ENCODE assay signal across 8 mouse cellular contexts in the genomic region with DNA sequence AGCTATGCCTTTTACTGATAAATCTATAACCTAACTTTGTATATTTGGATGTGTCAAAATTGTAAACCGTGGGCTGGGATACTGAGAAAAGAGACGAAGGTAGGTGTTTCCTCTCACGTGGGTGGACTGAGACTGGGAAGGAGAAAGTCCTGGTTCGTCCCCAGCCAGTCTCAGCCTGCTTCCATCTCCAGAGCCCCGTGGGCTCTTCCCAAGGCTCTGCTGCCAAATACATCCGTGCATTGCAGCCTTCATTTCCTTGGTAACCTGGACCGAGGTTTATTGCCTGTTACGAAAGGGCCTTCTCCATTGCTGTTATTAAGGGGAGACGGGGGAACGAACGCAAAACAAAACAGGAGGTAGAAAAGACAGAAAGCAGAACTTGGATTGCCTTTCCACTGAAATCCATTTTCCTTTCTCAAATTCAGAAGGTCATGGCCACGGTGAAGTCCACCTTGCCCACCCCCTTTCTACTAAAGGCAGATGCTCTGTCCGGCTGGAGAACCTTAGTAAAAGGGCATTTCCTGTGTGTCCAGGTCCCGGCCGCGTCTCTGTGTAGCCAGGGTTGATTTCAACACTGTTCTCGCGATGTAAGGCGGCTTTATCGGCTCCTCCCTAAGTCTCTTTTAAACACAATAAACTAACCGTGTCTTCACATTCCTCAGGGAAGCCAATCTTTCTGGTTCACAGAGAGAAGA.
DNase-seq lines count a peak whose midpoint lies in the region; ATAC-seq and TF ChIP-seq lines count a peak whose summit lies in the region.

No protein-coding gene starts in this region.

- H3K9me3 ChIP-seq in forebrain, embryonic 12.5 days = no peaks in the 10 kb centered on the region
- no peaks in the 10 kb centered on the region for H3K9me3 ChIP-seq in forebrain, embryonic 10.5 days
- H3K9me3 ChIP-seq in liver, embryonic 14.5 days (ENCODE audit: control insufficient read depth, low read length) = no peaks in the 10 kb centered on the region
- no peaks in the 10 kb centered on the region for H3K9me3 ChIP-seq in neural tube, embryonic 14.5 days (ENCODE audit: control insufficient read depth, low read length)

- 69% methylated on average over 21 of the region's 21 CpGs for WGBS in forebrain, embryonic 12.5 days
- WGBS in forebrain, embryonic 10.5 days = 77% methylated on average over 21 of the region's 21 CpGs
- 45% methylated on average over 21 of the region's 21 CpGs for WGBS in liver, embryonic 14.5 days (ENCODE audit: insufficient replicate concordance)
- 31% methylated on average over 21 of the region's 21 CpGs for whole genome bisulfite sequencing in neural tube, embryonic 14.5 days

- H3K27me3 ChIP-seq in forebrain, embryonic 12.5 days = no peaks in the 10 kb centered on the region
- H3K27me3 ChIP-seq in forebrain, embryonic 10.5 days (ENCODE audit: poor library complexity, severe bottlenecking) = no peaks in the 10 kb centered on the region
- H3K27me3 ChIP-seq in liver, embryonic 14.5 days (ENCODE audit: control insufficient read depth, insufficient read depth, low read length) = no peaks in the 10 kb centered on the region
- H3K27me3 ChIP-seq in neural tube, embryonic 14.5 days (ENCODE audit: control insufficient read depth, insufficient read depth, low read length) = no peaks in the 10 kb centered on the region

- H3K4me2 ChIP-seq in forebrain, embryonic 12.5 days = peak overlapping the region; percentile 13; the same call in 1 of the 2 replicates
- H3K4me2 ChIP-seq in liver, embryonic 14.5 days (ENCODE audit: low read depth) = peak overlapping the region; percentile 25
- peak overlapping the region; percentile 34 for H3K4me2 ChIP-seq in neural tube, embryonic 14.5 days (ENCODE audit: low read depth, low read length)

- no peak for TF ChIP-seq EP300 in liver, embryonic 14.5 days (IDR thresholded peaks at IDR 0.05; ENCODE audit: low read depth)

- peaks cover 3% of the 10 kb centered on the region; the same call in 1 of the 2 replicates for H3K4me1 ChIP-seq in forebrain, embryonic 12.5 days
- H3K4me1 ChIP-seq in forebrain, embryonic 10.5 days = no peaks in the 10 kb centered on the region
- H3K4me1 ChIP-seq in liver, embryonic 14.5 days (replicated peaks; ENCODE audit: control insufficient read depth in 2 of 2, insufficient read depth in 2 of 2, low read length in 1 of 2) = no peaks in the 10 kb centered on the region
- H3K4me1 ChIP-seq in neural tube, embryonic 14.5 days (ENCODE audit: control insufficient read depth, insufficient read depth, low read length) = no peaks in the 10 kb centered on the region

- H3K36me3 ChIP-seq in forebrain, embryonic 12.5 days (replicated peaks) = no peaks in the 10 kb centered on the region
- no peaks in the 10 kb centered on the region for H3K36me3 ChIP-seq in forebrain, embryonic 10.5 days (replicated peaks)
- H3K36me3 ChIP-seq in liver, embryonic 14.5 days (replicated peaks; ENCODE audit: control insufficient read depth, insufficient read depth, low read depth) = no peaks in the 10 kb centered on the region
- H3K36me3 ChIP-seq in neural tube, embryonic 14.5 days (ENCODE audit: control insufficient read depth, insufficient read depth, low read length) = no peaks in the 10 kb centered on the region

- intact Hi-C loops in heart, postnatal 14 days (cut with DNase I) = loop anchor here (10.0 kb wide), 1 partner anchor 192 kb away; no protein-coding TSS in a partner anchor

- no peak for ATAC-seq in forebrain, embryonic 12.5 days (ENCODE audit: low FRiP score)
- ATAC-seq in liver, embryonic 14.5 days (ENCODE audit: insufficient read depth) = no peak
- peak; percentile 57; the same call in 1 of the 2 replicates for ATAC-seq in neural tube, embryonic 14.5 days (ENCODE audit: low read depth)

- no peak overlapping the region for H3K4me3 ChIP-seq in forebrain, embryonic 12.5 days (replicated peaks)
- no peak overlapping the region for H3K4me3 ChIP-seq in forebrain, embryonic 10.5 days
- H3K4me3 ChIP-seq in liver, embryonic 14.5 days (ENCODE audit: insufficient read depth in 1 of 2, low read depth in 2 of 2, low read length in 2 of 2) = peak overlapping the region in 1 of 2 experiments; percentile 38; a peak in 2 of 4 replicates
- peak overlapping the region; percentile 2; the same call in 1 of the 2 replicates for H3K4me3 ChIP-seq in neural tube, embryonic 14.5 days (ENCODE audit: low read depth, low read length)

- no peak overlapping the region for H3K27ac ChIP-seq in forebrain, embryonic 12.5 days
- no peak overlapping the region for H3K27ac ChIP-seq in forebrain, embryonic 10.5 days
- no peak overlapping the region for H3K27ac ChIP-seq in liver, embryonic 14.5 days
- H3K27ac ChIP-seq in neural tube, embryonic 14.5 days (ENCODE audit: low read depth, low read length) = no peak overlapping the region

- no peak overlapping the region for H3K9ac ChIP-seq in forebrain, embryonic 12.5 days
- H3K9ac ChIP-seq in liver, embryonic 14.5 days (replicated peaks) = no peak overlapping the region
- H3K9ac ChIP-seq in neural tube, embryonic 14.5 days (replicated peaks; ENCODE audit: low read depth, low read length) = no peak overlapping the region

- no peak for DNase-seq in forebrain, embryonic 10.5 days (ENCODE audit: extremely low spot score, low spot score)
- peak; percentile 41 for DNase-seq in brain, adult 2 months (ENCODE audit: low read depth, low spot score)
- DNase-seq in heart, postnatal 14 days = peak; percentile 37 to 39
- peak in 1 of 3 experiments; percentile 6 for DNase-seq in liver, embryonic 14.5 days (ENCODE audit: low read depth in 3 of 3, low spot score in 3 of 3)
- no peak for DNase-seq in T-cell, adult 2 months (ENCODE audit: low spot score)
- no peak for DNase-seq in ovary, adult 18-20 months (ENCODE audit: low spot score)

- TF ChIP-seq CTCF in liver, embryonic 14.5 days (IDR thresholded peaks at IDR 0.05; ENCODE audit: low read depth) = no peak

Comparison
In these comparisons a context has a peak if more than half of its experiments do, and no peak if none do; other contexts are left out.
1. DNase-seq: peak in brain, adult 2 months (single experiment) and heart, postnatal 14 days (2 of 2); none in forebrain, embryonic 10.5 days (single experiment), T-cell, adult 2 months (single experiment) and ovary, adult 18-20 months (single experiment).
2. Peak in every context shown above with its lines, with median percentiles within 50 percentile points of each other: H3K4me2 ChIP-seq.